Mouse (Mus musculus) megakaryocyte, adult 5-6 weeks (primary cell): ENCODE measurements around the gene Mtif2. TPM values are rescaled to one million over a fixed set of nuclear protein-coding genes. Genes with fewer than 3 reads are reported as not detected.
"Not testable (repeated sequence)": the region's sequence is repeated elsewhere in the genome, so short reads cannot be mapped to it uniquely, and the experiment has no call there.

ENCODE experiments used
- ATAC-seq: 2 replicates; pipeline ENCODE4 v1.8.0; 2016; ENCODE audit warnings: mild to moderate bottlenecking, inconsistent platforms; ENCODE audit not compliant: poor library complexity, severe bottlenecking
- total RNA-seq, 2 experiments: library from RNA; stranded (forward) in 1 of 2; stranded (reverse) in 1 of 2; fragments of 153-499, 151-499 nt in 1 of 2; fragments of 221-1000, 200-1000 nt in 1 of 2; gene quantifications; 2 replicates each; pipeline versions ENCODE4 v1.2.3 to v1.2.4; 2015 to 2017

The Mtif2 gene
- total RNA-seq (2015): 11.4 and 14.3 TPM in 2 replicates
- total RNA-seq (2017): 35.4 and 35.9 TPM in 2 replicates

DNA sequence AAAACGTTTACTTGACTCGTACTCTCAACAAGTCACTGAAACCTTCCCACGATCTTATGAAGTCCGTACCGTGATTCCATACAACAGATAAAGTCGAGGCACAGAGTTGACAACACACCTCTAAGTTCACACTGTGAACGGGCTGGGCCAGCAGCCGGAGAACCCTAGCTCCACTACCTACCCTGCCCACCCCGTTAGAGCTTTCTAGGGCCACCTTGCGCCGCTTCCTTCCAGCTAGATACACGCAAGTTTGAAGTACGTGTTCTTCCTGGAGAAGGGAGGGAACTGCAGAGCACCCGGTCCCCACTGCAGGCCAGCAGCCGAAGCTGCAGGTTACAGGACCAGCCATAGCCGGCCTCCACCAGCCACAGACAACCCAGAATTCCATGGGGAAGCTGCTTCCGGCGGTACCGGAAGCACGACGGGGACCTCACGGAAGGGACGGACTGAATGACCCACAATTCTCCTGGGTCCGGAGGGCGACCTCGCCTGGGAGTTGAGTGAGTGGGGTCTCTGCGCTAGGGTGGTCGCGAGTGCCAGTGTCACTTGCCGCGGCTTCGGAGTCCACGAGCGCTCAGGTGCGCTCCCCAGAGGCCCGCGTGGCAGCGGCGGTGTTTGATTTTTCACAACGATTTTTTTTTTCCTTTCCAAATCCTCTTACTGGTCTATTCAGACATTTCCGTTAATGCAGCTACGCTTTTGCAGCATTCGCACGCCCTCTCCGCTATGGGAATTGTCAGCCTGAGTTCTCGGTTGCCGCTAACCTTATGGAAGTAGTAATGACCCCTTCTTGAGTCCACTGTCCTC, at the start of gene Mtif2:
Mtif2 (plus strand) TSS at position 421 of the 807 bp plus-strand sequence.
- ATAC-seq: peak; percentile 88

DNA sequence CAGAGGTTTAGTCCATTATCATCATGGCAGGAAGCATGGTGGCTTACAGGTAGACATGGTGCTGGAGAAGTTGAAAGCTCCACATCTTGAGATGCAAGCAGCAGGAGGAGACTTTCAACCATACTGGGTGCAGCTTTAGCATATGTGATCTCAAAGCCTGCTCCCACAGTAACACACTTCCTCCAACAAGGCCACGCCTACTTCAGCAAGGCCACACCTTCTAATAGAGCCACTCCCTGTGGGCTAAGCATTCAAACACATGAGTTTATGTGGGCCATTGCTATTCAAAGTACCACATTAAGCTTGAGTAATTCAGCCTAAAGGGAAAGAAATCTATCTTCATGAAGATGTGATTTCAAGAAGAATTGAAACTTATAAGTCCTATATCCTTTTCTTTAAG, 33.1 kb upstream of the Mtif2 start:
- no peak for ATAC-seq

DNA sequence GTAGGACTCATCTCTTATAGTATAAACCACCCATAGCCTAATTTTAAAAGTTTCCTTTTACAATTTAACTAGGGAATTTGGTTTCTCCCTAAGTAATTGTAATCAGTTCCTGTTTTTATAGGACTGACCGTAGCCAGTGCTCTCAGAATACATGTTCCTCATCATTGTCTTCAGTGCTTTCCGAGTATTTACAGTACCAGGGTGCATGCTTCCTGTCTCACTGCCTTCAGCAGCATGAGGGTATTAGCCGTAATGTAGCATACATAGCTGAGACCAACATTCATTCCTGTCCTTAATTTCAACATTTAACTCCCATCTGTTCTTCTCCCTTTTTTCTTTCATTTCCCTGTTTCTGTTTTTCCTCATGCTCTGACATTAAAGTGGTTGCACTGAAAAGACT, 29.2 kb upstream of the Mtif2 start:
- peak; percentile 79 for ATAC-seq

DNA sequence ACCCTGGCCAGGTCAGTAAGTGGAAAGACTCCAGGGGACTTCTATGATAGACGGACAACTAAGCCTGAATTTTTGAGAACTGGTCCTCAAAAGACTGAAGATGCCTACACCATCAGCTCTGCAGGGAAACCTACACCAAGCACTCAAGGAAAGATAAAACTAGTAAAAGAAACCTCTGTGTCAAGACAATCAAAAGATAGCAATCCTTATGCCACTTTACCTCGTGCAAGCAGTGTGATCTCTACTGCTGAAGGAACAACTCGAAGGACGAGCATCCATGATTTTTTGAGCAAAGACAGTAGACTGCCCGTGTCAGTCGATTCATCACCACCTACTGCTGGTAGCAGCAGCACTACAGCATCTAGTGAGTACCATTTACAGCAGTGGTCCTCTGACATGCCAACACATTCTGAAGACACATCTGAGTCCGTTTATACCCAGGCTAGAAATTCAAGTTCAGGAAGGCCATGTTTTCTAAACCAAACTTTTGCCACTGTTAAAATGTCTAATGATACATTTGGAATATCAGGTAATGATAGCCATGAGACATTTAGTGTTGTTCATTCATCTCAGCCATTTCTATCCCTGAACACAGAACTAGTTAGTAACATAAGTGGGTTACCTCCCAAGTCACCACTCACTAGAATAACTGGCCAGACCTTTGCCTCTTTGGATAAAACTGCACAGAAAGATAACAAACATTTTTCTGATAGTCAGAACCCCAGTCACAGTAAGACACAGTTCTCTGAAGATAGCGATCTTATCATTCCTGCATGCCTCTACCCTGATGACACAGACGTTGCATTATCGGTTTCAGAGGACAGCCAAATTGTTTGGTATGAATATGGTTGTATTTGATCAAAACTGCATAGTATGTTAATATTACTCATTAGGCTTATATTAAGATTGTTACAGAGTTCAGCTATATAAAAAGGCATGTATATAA, 22.0 kb upstream of the Mtif2 start:
- no peak for ATAC-seq

DNA sequence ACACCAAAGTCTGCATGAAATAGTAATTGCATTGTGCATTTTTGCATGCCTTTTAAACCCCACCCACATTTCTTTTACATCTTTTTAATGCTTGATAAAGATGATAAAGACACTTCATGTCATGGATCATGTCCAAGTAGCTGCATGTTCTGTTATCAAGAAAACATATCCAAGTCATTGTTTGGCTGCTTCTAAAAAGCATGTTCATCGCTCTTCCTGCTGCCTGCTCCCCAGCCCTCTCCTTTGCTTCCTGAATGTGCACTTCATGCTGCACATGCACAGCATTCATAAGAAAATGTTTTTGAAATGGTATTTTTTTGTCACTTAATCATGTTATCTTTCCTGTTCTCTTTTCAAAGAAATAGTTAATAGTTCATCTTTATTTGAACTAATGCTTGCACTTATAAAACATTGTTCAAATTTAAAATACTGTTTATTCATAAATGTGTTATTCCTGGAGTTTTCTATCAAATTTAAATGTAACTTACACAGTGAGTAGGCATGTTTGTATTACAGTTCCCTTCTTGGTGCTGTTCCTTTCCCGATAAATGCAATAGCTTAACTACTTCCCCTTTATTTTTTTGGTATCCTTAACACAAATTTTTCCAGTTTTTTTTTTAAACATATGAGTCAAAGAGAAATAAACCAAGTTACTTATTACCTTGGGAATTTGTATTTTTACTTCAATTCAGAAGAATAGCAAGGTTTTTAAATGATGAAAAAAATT, 21.1 kb upstream of the Mtif2 start:
- ATAC-seq: no peak

DNA sequence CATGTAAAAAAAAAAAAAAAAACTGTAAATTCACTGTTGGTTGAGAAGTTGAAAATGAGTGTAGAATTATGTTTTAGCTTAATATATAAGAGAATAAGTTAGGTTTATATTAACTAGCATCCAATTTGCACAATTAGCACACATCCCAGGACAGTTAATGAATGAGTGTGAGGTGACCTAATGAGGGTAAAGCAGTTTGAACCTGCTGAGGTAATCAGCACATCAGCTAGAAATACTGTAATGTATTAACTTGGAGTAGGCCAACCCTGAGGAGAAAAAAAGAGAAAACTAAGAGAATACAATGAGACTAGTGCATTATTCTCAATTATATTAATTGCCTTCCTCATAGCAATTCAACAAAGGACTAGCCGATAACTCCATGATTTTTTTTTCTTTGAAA, 16.8 kb upstream of the Mtif2 start:
- ATAC-seq: no peak

DNA sequence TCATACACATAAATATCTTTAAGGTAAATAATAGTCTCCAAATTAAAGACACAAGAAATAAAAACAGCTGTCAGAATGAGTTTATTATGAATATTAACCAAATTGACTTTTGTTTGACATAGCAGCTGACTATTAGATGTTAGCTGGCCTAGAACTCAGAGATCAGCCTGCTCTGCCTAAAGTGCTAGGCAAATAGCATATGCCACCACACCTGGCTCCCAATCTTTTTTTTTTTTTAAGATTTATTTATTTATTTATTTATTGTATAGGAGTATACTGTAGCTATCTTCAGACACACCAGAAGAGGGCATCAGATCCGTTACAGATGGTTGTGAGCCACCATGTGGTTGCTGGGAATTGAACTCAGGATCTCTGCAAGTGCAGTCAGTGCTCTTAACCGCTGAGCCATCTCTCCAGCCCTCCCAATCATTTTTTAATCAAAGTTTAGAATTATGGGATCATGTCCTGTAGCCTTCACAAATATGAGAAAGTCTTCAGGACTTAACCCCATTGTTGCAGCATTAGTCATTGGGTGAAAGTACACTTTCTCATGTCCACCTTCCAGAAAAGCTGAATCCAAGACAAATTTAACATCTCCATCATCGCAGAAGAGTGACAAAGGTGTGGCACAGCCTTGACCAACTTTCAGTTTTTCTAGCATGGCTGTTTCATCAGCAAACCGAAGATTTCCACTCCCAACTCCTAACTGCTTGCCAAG, 13.2 kb upstream of the Mtif2 start:
- no peak for ATAC-seq

DNA sequence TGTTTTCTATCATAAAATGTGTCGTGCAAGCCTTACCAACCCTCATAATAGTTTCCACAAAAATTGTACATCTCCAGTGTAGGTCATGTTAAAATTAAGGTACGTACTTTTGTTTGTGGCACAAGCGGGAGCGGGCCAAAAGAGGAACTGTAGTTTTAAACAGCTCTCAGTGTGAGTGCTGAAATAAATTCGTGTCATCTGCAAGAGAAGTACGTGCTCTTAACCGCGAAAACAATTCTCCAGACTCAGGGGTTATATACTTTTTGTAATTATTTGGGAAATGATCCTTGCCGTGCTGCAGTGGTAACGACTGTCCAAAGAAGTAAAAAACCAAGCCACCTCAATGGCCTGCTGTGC, 11.9 kb upstream of the Mtif2 start:
- peak; percentile 59 for ATAC-seq

DNA sequence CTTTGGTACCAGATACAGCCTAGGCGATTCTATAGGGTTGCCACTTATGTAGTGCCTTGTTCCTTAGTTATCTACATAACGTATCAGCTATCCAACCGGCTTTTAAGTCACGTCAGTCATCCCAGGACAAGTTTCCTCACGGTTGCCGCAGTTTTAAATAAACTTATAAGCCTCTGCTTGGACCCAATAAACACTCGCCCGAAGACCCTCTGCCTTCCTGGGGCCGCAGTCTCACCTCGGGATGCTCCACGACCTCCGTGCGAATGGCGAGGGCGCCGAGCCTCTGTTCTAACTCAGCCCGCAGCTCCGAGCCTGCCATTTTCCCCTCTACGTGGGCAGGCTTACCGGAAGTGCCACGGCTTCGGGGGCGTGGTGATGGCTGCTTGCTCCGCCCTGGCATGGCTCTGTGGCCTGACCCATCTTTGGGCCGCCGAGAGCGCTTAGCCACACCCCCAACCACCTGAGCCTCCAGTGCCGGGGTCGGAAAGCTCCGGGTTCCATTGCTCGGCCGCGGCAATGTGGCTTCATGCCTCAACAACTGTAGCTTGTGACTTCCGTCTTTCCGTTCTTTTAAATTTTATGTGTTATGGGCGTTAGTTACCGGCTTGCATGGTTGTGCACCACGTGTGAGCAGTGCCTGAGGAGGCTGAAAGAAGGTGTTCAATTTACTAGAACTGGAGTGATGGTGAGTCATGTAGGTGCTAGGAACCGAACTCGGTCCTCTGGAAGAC, 11.4 kb upstream of the Mtif2 start, which contains the start of gene Prorsd1:
Prorsd1 (minus strand) TSS at position 352 of the 731 bp plus-strand sequence.
- ATAC-seq: peak; percentile 99

DNA sequence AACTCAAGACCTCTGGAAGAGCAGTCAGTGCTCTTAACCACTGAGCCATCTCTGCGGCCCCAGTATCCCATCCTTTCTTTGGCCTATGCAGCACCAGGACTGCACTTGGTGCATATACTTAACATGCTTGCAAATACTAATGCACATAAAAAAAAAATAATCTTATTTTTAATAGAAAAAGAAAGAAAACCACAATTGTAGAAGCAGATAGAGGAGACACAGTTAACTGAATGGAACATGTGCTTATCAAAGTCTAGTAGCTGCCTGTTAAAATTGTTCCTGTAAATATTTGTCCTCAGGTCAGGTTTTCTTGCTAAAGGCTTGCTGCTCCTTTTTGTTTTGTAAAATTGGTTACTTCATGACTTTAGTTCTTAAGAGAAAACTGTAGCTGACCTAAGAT, 12.0 kb downstream of the Mtif2 start:
- no peak for ATAC-seq

DNA sequence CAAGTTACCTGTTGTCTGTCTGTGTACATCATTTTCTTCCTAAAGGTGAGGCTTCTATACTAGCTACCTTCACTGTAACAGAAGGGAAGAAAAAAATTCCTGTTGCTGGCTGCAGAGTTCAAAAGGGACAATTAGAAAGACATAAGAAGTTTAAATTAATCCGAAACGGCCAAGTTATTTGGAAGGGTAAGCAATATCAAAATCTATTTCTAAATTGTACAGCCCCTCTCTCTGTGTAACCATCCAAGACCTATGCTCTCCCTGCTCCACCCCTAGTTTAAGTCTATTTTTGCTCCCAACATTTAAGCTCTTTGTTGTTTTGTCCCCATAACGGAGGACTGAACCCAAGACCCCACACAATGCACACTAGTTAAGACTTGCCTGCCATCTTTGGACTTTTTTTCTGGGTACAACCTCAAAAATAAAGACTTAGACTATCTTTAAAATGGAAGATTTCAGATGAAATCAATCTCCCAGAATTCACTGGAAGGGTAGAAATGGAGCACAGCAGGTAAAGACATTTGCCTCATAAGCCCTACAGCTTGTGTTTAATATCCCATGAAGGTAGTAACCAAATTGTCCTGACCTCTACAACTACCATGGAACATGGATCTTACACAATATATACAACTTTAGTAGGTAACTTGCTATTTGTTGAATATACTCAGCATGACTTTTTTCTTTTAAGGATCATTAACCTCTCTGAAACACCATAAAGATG, 18.2 kb downstream of the Mtif2 start:
- no peak for ATAC-seq

DNA sequence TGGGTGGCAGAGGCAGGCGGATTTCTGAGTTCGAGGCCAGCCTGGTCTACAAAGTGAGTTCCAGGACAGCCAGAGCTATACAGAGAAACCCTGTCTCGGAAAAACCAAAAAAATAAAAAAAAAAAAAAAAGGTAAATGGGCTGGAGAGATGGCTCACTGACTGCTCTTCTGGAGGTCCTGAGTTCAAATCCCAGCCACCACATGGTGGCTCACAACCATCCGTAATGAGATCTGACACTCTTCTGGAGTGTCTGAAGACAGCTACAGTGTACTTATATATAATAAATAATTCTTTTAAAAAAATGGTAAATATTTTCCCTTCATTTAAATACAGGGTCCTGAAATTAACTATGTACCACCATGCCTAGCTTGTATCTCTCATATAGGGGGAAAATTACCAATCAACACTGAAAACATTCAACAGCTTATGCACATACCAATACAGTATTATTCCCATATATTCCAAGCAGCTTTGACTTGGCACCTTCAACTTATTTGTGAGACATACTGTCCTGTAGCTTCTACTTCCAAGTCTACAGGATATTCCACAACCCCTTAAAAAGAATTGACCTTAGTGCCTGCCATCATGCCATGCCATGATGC, 19.0 kb downstream of the Mtif2 start:
- ATAC-seq: not testable (repeated sequence)

DNA sequence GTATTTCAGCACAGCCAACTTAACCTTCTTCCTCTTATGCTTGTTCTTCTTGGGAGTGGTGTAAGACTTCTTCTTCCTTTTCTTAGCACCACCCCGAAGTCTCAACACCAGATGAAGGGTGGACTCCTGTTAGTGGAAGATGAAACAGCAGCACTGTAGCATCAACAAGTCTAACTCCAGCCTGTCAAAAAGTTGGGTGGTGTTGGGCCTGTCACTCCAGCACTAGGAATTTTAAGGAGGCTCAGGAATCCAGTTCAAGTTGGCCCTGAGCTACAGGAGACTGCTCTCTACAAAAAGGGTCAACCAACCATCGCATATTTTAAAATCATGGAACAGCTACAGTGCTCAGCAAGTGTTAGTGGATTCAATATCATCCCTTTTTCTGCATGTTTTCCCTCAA, 20.1 kb downstream of the Mtif2 start:
- not testable (repeated sequence) for ATAC-seq

DNA sequence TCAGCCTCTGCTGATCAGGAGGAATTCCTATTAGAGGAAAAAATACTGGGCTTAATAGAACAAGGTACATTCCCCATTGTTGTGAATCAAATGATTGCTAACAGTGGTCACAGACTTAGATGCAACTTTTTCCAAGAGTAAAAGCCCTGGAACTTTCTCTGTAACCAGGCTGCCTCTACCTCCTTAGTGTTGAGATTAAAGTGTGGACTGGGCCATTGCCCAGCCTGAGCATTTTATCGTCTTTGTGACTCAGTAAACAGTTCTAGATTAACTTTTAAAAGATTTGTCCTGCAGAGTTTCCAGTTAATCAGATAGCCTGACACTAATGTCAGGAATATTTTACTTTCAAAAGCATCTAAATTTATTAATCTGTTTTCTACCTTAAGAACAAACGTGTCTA, 20.6 kb downstream of the Mtif2 start:
- no peak for ATAC-seq

DNA sequence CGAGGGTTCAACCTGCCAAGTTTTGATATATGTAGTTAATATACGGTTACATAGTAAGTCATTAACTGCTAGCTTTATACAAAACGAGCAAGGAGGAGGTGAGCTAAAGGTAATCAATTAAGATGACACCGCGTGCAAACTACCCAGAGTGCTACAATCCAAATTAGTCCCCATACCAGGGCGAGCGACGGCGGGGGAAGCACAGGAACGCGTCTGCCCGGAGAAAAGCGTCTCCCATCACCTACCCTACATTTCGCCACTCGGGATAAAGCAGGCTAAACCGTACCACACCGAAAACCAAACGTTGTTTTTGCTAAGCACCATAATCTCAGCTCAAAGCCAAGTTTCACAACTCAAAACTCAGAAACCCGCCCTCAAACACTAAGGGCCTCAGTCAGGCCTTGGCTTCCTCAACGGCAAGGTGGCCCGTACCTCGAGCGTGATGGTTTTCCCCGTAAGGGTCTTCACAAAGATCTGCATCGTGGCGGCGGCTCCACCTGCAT, 21.1 kb downstream of the Mtif2 start:
- ATAC-seq: peak; percentile 25

DNA sequence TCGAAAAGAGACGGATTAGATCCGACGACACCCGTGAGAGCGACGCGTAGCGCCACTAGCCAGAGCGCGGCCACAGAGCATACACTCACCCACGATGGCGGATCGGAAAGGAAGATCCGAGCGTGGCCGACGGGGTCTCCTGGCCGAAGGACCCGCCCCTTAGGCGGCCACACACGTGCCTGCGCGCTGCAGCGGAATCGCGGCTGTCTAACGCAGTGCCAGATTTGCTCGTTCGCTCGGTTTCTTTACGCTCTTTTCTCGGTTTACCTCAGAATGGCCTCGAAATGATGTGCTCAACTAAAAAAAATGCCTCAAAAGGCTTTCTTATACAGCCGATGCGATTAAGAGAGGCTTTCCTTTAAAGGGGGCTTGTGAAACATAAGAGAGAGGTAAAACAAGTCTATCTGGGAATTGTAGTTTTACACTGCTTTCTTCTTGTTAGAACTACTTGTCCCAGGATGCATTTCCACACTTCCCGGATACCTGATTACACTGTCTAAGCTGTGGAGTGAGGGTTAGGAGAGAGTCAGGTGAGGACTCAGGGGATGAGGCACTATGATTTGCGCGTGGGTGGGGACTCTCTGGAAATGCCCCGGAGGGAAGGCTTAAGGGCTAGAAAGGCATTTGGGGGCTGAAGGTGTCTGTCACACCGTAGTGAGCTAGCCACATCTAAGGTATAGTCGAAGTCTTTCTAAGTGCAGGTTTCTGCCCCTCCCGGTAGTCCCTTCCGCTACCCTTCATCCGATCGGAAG, 21.7 kb downstream of the Mtif2 start, which contains the start of the genes Clhc1 and Rps27a:
Clhc1 (plus strand) TSS at position 199 of the 752 bp plus-strand sequence.
Rps27a (minus strand) TSS at position 358 of the 752 bp plus-strand sequence.
- ATAC-seq: peak; percentile 91
